Mouse (Mus musculus) cerebellum, adult 11-12 months (tissue): Measurements from ENCODE around the gene 4930455H04Rik.

Experiments used
- DNase-seq: peaks from one replicate; pipeline ENCODE4 v3.0.0; 2022

4930455H04Rik gene

DNA sequence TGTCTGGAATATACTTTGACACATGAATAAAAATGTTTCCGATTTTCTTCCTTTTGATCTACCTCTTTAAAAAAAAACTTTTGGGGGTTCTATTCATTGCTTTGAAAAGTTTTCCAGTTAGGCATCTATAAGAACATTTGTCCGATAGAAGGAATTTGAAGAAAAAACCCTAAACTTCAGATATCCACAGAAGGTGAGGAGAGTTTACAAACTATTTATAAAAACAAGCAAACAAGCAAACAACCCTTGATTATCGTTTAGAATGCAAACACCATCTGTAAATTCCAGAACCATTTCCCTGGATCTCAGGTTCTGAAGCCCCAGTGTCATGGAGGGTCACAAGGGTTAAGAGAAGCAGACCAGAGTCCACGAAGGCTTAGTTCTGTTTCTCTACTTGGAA lies at the start of gene 4930455H04Rik:
Gene 4930455H04Rik, plus strand, starts transcription at position 301 of the 400 bp plus-strand sequence.
- no peak for DNase-seq

DNA sequence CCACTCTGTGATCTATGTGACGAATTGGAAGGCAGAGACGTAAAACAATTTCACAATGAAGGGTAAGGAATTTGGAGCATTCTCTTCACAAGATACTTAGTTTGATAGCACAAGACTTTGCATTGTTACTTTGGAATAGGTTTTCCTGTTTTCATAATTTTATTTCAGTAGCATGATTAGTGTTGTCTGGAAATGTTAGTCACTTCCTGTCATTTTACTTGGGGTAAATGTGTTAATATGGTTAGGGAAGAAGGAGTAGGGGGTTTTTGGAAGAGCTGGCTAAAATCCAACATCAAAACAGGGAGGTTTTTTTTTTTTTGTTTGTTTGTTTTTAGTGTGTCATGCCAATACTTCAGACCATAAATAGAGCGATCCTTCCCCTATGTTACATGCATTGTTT lies 46.5 kb upstream of the 4930455H04Rik start:
- no peak for DNase-seq

DNA sequence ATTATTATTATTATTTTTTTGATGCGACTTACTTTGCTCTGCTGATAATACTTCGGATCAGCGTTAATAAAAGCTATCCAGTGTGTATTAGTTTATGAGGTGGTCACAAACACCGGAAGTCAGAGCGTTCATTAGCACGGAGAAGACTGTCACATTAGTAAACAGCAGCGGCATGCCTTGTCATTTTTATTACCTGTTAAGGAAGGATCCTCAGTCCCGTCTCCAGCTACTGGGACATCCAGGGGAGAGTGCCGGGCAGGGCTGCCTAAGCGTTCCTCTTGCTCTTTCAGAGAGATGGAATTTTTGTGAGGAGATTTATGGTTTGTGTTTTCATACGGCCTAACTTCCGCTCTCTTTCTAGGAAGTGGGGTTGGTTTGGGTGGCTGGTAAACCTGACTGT lies 45.0 kb upstream of the 4930455H04Rik start:
- no peak for DNase-seq

DNA sequence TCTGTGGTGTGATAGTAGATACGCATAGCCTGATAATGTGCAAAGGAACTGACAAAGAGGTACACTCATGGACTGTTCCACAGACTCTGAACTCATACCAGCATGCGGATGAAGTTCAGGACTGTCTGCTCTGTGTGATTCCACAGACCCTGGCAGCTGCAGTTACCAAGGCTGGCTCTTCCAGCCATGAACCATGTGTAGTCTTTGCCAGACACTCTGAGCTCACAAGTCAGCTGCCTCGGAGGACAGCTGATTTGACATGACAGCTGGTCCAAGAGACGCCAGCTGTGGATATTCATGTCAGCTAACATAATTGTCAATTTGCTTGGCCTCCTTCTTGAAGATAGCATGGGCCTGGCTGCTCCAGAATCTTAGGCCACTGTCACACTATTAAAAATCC lies 39.1 kb upstream of the 4930455H04Rik start:
- DNase-seq, result no peak

DNA sequence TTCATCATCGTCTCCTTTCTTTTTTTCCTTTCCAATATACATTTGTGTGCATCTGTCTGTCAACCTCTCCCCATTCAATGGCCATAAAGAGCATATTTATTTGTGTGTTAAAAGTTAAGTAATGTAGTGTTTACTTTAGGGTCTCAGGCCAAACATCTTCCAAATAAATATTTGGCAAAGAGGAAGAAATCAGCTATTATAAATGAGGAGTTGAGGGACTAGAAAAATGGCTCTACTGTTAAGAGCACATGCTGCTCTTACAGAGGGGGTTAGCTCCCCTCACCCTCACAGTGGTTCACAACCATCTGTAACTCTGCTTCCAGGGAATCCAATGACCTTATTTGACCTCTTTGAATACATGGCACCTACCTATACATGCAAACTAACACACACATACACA lies 34.9 kb upstream of the 4930455H04Rik start:
- DNase-seq, result no peak

DNA sequence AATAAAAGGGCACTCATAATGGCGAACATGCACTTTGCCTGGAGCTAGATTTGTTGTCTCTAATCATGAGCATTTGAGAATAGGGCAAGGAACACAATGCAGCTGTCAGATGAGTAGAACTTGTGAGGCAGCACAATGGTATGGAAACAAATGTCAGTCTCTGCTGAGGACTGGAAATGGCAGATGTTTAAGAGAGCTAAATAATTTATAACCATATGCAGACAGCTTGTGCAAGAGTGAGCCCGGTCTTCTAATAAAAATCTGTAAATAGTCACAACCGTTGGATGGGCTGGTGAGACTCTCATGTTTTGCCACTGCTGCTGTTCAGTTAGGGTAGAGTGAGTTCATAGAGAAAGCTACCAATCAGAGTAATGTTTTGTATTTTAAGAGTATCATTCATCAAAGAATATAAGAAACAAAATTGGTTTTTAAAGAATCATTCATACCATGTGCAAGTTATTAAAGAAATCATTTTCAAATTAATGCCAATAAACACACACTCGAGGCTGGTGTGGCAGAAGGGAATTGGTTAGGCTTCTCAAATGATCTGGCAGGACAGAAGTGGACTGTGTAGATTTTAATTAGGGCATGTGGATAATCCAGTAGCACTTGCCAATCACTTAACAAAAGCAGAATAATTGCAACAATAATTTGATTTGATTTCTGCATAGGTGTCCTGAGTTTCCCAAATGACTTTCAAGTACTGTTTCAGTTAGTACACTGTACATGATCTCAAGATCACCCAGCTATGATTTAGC lies 31.0 kb upstream of the 4930455H04Rik start:
- no peak for DNase-seq

DNA sequence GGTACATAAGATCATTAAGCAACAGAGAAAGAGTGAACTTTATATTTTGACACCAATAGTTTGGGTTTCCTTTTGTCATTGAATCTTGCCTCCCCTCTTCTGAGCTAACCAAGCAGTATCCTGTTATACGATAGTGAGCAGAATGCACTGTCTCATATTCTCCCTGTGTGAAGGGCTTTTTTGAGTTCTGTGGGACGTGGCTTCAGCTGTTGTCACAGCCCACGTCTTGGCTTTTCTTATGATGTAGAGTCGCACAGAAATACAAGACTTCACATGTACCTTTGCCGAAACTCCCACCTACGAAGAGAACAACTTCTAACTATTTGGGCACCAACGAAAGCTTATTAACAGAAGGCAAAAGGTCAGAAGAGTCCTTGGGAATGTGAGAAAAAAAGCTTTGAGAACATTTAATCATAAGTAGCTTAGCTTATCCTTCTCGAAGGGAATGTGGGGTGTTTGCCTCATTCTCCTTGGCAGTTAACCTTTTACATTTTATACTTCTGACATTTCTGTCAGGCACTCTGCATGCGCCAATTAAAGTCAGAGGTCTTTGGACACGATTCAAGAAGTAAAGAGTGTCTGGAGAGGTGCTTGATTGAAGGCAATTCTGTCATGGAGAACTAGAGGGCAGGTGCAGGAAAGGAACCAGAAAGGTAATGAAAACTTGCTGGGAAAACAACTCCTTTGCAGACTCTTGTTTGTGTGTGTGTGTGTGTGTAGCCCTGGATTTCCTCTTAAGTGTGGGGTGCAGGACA lies 27.1 kb upstream of the 4930455H04Rik start:
- no peak for DNase-seq

DNA sequence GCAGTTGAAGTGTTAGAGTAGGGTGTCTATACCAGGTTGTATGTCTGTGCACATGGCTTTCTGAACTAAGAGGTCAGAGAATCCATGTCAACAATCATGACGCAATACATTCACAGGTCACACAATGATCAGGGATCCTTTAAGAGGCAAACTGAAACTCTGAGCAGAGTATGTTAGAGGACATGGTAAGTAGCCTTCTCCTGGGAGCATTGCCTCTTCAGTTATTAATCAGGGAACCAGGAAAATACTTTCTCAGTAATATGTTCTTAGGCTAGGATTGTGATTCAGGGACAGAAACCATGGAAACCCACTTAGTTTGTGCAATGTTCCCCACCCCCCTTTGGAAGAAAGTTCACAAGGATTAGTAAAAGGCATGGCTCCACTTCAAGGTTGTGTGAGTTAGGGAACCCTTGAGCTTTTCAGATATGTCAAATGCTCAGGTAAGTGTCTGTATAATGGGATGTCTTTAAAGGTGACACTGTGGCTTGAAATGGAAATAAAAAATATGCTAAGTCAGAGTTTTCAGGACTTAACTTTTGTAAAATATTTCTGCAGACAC lies 26.4 kb upstream of the 4930455H04Rik start:
- no peak for DNase-seq

DNA sequence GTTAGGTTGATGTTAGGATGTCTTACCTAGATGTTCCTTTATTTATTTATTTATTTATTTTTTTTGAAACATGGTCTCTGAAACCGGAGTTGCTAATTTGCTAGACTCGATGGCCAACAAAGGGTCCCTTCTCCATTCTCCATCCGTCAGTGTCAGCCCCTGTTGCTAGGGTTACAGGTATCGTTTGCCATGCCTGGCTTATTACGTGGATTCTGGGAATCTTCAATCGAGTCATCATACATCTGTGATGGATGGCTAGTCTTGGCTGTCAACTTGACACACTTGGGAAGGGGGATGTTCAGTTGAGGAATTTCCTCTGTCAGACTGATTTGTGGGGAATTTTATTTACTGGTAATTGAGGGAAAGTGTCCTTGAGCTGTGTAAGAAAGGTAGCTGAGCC lies 25.3 kb upstream of the 4930455H04Rik start:
- no peak for DNase-seq

DNA sequence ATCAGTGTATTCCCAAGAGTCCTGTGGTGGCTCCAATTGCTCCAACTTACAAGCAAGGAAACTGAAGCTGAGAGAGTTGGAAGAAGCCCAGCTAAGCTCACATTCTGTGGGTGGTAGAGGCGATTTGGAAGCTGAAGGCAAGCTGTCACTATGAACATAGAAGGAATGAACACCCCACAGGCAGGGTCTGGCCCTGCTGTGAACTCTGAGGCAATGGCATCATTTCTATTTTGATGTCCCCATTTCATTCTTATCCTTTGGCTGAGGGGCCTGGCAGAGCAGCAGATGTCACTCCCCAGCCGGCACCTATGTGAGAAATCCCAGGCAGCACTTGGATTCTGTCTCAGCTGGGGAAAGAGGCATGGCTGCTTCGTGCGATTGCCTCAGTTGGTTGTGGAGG lies 24.6 kb upstream of the 4930455H04Rik start:
- no peak for DNase-seq

DNA sequence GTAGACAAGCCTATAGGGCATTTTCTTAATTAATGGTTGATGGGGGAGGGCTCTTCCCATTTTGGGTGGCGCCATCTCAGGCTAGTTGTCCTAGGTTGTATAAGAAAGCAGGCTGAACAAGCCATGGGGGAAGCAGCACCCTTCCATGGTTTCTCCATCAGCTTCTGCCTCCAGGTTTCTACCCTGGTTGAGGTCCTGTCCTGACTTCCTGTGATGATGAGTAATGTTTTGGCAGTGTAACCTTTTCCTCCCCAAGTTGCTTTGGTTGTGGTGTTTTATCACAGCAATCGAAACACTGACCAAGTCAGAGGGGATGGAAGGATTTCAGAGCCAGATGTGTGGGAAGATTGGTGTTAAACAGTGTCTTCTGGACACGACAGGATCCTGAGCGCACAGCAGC lies 21.6 kb upstream of the 4930455H04Rik start:
- DNase-seq, result no peak

DNA sequence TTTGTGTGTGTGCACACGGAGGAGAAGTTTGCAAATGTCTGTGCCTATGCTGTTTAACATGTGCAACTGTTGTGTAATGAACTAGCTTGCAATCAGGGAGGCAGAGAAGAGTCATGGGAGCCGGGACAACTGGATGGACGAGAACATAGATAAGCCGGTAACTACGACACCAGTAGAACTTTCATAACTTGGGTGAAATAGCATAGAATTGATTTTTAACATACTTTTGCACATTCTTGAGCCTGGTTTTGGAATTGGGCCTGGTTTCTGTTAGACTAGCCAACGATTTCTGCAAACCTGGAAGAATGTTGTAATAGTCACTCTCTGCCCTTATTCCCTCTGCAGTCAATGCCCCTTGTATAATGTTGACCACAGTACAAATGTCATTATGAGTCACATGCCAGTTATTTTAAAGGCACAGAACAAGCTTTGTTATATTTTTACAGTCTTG lies 17.4 kb upstream of the 4930455H04Rik start:
- DNase-seq, result no peak

DNA sequence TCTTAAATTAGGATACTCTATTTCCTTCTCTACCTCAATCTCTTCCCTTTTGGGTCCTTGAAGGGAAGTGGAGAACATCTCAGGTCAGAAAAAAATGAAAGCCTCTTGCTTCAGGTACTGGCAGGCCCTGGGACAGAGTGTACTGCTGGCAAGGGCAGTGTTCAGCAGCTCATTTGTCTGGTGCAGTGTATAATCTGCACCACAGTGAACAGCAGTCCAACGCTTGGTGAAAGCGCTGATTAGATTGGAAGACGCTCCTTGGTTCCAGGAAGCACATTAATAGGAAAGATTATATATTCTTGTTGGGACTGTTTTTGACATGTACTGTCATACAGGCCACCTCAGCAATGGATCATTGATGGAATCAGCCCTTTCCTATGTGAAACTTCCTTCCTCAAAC lies 16.6 kb upstream of the 4930455H04Rik start:
- no peak for DNase-seq

DNA sequence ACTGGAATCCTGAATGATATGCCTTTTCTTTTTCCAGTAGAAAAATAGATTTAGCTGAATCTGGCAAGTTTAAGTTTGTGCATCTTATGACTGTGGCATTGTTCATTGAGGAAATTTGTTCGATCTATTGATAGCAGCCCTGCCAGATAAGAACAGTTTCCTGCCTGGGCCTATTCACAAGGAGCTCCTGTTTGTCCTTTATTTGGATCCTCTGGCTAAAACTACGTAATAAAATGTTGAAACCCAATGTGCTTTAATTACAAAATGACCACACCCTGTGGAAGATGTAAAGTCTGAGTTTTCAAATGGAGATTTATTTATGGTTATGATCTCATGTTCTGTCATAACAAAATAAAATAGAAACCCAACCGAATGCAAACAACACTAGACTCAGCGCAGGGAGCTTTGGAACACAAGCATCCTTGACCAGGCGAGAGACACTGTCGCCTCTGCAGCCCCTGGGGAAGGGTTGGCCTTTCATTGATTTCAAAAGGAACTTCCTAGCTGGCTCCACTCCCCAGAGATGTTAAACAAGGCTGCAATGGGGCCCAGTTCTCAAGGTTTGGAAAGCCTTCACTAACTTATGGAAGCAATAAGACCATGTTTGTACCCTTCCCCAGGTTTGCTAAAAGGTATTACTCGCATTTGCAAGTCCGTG lies 15.7 kb upstream of the 4930455H04Rik start:
- no peak for DNase-seq

DNA sequence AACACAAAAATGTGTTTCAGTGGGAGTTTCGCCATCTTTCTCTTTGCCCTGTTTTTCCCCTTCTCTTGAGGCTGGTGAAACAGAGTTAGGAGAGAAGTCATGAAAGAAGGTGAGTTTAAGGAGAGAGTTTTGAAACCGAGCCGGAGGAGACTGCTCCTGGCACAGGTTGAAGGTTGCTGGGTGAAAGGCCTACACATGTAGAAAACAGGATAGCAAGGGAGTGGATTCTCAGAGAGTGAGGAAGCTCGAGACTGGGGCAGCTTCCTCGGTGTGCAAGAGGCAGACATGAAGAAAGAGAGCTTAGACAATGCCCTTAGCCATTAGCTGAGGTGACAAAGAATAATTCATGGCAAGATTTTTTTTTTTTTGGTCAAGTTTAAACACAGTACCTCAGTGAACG lies 14.7 kb upstream of the 4930455H04Rik start:
- DNase-seq, result no peak

DNA sequence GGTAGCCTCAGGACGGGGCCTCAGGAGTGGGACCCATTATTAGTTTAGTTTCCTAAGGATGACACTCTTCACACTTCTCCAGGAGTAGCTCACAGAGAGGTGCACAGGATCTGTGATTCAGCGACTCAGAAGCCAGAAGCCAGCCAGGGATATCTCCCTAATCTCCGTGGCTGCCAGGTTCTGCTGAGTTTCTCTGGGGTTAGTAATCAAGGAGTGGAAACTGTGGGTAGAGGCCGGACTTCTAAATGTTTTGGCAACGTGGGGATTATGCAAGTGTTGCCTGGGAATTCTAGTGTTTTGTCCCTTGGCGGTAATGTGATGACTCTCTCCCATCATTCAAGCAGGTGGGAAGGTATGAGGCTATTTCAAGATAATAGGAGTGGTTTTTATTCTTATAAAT lies 13.0 kb upstream of the 4930455H04Rik start:
- no peak for DNase-seq

DNA sequence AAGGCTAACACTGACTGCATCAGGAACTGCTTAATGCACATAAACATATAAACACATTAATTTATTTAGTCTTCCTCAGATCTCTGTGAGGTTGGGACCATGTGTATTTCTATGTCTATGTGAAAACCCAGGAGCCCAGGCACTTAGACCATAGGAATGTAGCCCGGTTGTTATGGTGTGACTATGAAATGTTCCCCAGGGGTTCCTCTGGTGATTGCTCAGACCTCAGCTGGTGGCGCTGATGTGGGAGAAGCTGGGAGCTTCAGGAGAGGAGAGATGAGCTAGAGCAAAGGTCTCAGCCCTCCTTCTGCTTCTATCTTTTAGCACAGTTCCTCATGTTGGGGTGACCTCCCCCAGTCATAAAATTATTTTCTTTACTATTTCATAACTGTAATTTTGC lies 7.7 kb upstream of the 4930455H04Rik start:
- no peak for DNase-seq

DNA sequence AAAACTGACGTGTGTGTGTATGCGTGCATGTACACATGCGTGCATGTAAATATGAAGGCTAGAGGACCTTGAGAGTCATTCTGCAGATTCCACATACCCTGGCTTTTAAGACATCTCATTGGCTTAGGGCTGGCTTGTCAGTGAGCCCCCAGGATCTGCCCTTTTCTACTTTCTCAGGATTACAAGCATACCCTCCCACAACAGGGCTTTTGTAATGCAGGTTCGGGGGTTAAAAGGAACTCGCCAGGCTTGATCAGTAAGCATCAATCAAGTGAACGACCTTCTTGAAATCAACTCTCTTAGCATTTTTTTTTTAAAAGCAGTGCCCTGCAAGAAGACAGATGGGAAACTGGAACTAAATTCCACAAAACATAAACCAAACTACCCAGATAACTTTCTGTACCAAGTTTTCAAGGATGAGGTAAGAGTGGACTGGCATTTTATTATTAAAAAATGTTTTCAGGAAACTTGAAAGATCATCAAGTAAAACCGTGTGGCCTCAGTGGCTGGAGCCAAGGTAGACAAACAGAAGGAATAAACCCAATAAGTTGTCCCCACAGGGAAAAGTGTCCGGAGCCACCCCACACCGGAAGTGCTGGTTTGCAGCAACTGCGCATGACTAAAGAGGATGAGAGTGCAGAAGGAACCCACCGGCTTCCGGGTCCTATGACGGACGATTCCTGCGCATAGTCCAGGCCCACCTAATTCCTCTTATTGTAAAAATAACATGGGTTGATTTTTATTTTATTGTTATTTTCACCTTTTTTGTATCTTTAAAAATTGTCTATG lies 6.5 kb upstream of the 4930455H04Rik start:
- no peak for DNase-seq

DNA sequence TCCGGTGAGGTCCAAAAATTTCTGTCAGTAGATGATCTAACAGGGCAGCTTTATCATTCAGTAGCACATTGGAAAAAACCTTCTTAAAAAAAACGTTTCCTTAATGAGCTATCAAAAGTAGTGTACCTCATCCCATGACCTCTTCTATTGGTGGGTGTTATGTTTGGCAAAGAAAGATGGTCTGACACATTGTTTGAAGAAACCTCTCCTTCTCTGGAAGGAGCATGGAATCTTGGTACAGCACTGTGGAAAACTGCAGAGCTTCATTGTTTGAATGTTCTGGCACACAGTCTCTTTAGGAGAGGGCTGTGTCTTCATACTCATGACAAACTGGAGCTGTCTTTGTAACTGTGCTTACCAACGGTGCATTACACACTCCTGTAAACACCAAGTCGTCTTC lies 4.9 kb upstream of the 4930455H04Rik start:
- no peak for DNase-seq

DNA sequence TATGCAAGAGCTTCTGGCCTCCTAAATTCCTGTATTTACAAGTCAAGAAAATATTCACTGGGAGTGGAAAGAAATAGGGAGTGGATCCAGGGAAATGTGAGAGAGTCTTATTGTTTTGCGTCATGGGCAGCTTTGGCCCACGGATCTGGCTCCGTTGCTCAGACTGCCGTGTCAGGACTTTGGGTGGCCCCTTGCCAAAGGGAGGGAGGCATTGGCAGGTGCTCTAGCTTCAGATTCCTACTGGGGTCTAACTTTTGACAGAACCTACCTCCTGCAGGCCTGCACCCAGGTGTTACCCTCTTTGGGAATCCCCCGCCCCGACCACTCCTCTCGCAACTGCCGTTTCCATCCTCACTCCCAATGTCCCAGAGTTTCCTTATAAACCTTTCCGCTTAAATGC lies 3.6 kb upstream of the 4930455H04Rik start:
- DNase-seq, result no peak

DNA sequence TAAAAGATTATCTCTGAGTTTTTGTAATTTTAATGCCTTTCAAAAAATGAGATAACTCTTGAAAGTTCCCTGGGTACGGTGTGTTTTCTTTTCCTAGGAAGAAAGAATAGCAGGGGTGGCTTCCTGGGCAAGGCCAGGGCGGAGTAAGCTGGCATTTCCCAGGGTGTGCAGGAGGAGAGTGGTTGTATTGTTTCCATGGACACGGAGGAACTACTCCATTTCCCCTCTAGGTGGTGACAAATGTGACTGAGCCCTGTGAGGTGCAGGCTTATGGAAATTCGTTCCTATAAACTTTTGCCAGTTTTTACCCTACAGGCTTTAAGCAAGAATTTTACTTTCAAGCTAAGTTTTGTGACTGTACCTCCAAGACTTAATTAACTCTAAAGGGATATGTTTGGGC lies 1.8 kb upstream of the 4930455H04Rik start:
- no peak for DNase-seq

DNA sequence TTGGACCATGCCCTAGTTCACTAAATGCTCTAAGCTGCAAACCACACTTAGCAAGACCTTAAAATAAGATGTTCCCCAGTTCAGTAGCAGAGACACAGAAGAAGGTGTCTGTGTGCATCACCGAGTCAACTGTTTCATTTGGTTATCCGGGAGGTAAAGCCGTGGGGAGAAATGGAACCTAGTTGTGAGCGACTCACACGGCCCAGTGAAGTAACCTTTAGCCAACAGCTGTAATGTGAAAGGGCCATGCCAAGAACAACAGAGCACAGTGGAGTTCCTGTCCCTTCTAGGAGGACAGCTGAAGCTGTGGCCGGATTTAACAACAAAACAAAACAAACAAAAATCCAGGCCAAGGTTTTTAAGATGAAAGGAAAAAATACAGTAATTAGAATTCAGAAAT lies 1.3 kb upstream of the 4930455H04Rik start:
- DNase-seq, result no peak

DNA sequence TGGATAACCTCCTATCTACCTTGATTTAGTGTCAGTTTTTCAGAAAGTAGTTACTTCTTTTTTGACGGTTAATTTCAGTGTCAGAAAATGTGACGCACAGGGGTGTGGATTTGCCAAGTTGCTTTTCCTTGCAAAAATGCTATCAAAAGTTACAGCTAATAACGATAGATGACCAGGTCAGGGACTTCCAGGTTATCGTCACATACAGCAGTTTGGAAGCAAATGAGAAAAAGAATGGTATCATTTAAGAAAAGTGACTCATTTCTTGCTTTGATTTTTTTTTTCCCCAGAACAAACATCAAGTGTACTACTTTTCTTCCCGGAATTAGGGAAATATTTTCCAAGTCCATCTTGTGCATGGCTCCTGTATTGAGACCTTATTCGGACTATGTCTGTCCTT lies 631 bp upstream of the 4930455H04Rik start:
- DNase-seq, result no peak
